Mouse (Mus musculus) CH12.LX (cell line): ENCODE measurements around the gene Gm48551.

Source experiments
- CTCF ChIP-seq, 2 experiments: IDR thresholded peaks in 1 of 2; conservative IDR thresholded peaks in 1 of 2; 2 replicates each; pipeline ENCODE4 v1.5.1; 2011 to 2012; ENCODE audit warnings: low read depth in 2 of 2, low read length in 2 of 2, improper control_type of control experiment in 1 of 2, inconsistent platforms in 1 of 2, mild to moderate bottlenecking in 1 of 2, moderate library complexity in 1 of 2
- EP300 ChIP-seq: IDR thresholded peaks from 2 replicates; pipeline ENCODE4 v1.6.1; 2011; ENCODE audit warnings: low read length, improper control_type of control experiment
- KAT2A ChIP-seq: IDR thresholded peaks from 2 replicates; pipeline ENCODE4 v1.6.1; 2012; ENCODE audit warnings: low read length, improper control_type of control experiment, inconsistent platforms; ENCODE audit not compliant: insufficient replicate concordance
- MAX ChIP-seq: IDR thresholded peaks from 2 replicates; pipeline ENCODE4 v1.6.1; 2011; ENCODE audit warnings: low read length, improper control_type of control experiment
- TBP ChIP-seq: conservative IDR thresholded peaks from 2 replicates; pipeline ENCODE4 v1.6.1; 2011; ENCODE audit warnings: low read depth, low read length, improper control_type of control experiment
- TCF12 ChIP-seq: IDR thresholded peaks from 2 replicates; pipeline ENCODE4 v1.6.1; 2014; ENCODE audit warnings: low read depth, mild to moderate bottlenecking, inconsistent platforms, low read length, improper control_type of control experiment
- USF2 ChIP-seq: conservative IDR thresholded peaks from 2 replicates; pipeline ENCODE4 v1.6.1; 2011; ENCODE audit warnings: low read depth, low read length, improper control_type of control experiment
- ZC3H11A ChIP-seq: IDR thresholded peaks from 2 replicates; pipeline ENCODE4 v1.6.1; 2012; ENCODE audit warnings: low read depth, mild to moderate bottlenecking, inconsistent platforms, low read length, improper control_type of control experiment

DNA sequence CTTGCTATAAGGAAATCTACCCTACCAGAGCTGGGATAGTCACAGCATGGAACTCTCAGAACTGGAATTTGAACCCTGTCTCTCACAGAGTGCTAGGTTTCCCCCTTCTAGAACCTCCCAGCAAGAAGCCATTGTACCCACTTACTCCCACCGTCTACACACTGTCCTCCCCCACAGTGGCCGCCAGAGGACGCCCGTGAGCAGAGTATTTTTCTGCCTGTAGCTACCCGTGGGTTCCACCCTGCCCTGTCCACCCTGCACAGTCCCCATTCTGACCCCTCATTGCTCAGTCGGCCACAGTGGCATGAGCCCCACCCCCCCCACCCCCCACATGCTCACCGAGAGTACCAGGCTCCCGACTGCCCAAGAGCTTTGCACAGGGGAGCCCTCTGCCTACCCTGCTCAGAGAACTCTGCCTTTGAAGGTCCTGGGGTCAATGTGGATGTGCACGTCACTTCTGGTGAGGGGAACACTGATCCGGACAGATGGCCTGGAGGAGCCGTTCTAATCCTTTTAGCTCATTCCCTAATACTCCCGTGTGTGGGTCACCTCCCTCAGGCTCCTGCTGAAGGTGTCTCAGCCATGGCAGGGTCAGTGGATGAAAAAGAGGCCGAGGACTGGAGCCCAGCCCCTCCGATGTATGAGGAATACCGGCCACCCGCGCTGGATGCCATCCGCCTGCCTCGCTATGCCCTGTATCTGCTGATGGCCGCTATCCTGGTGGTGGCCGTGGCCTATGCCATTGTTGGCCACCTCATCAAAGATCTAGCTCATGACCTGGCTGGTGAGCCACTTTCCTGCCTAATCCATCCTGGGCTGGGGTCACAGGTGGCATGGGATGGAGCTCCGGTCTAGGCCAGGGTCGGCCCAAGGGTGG is 5.8 kb downstream of the Gm48551 start:
- TF ChIP-seq EP300 (no peak), KAT2A (no peak), USF2 (no peak), MAX (no peak), TBP (no peak), CTCF (conservative IDR thresholded peaks at IDR 0.05 in 1 of 2, IDR thresholded peaks at IDR 0.05 in 1 of 2; ENCODE audit: low read depth in 2 of 2, low read length in 2 of 2) (peak; percentile 88 to 94), ZC3H11A (no peak), TCF12 (no peak)
